Mouse (Mus musculus) forebrain, embryonic 11.5 days (tissue): ENCODE measurements around the gene Ppie. TPM values are rescaled to one million over a fixed set of nuclear protein-coding genes. Genes with fewer than 3 reads are reported as not detected.
A peak's percentile ranks its signal among the peaks of the same experiment; 100 is the strongest.
"Not testable (repeated sequence)": the region's sequence is repeated elsewhere in the genome, so short reads cannot be mapped to it uniquely, and the experiment has no call there.

Experiments used
- ATAC-seq: fragments of 200-750 bp; cut with Nextera tagmentation; replicated peaks from 2 replicates; pipeline ENCODE4 v1.8.0; 2017; ENCODE audit warnings: moderate TSS enrichment; ENCODE audit not compliant: low FRiP score
- DNase-seq: peaks from one replicate; pipeline ENCODE4 v3.0.0-alpha.2; 2017; ENCODE audit warnings: low spot score
- H3K27ac ChIP-seq: fragments of 300-500 bp; sonication (generic); 2 replicates; pipeline ENCODE4 v1.5.1; 2014; ENCODE audit warnings: low read depth, low read length
- H3K27me3 ChIP-seq: fragments of 300-500 bp; sonication (generic); 2 replicates; pipeline ENCODE4 v1.6.1; 2014; ENCODE audit warnings: mild to moderate bottlenecking, low read length, mixed read lengths; ENCODE audit not compliant: control insufficient read depth, insufficient read depth
- H3K36me3 ChIP-seq: fragments of 300-500 bp; sonication (generic); 2 replicates; pipeline ENCODE4 v1.6.1; 2014; ENCODE audit warnings: mild to moderate bottlenecking, low read length, moderate library complexity, mixed read lengths; ENCODE audit not compliant: control insufficient read depth, insufficient read depth
- H3K4me1 ChIP-seq: fragments of 300-500 bp; sonication (generic); replicated peaks from 2 replicates; pipeline ENCODE4 v1.6.1; 2014; ENCODE audit warnings: low read length, mixed read lengths; ENCODE audit not compliant: control insufficient read depth, insufficient read depth
- H3K4me2 ChIP-seq: fragments of 300-500 bp; sonication (generic); 2 replicates; pipeline ENCODE4 v1.6.1; 2014; ENCODE audit warnings: low read depth, mild to moderate bottlenecking, low read length, moderate library complexity, mixed read lengths; ENCODE audit not compliant: severe bottlenecking
- H3K4me3 ChIP-seq: fragments of 300-500 bp; sonication (generic); 2 replicates; pipeline ENCODE4 v1.5.1; 2014; ENCODE audit warnings: low read depth, low read length
- H3K9ac ChIP-seq: fragments of 300-500 bp; sonication (generic); 2 replicates; pipeline ENCODE4 v1.6.1; 2014; ENCODE audit warnings: low read length
- H3K9me3 ChIP-seq: fragments of 300-500 bp; sonication (generic); 2 replicates; pipeline ENCODE4 v1.6.1; 2016; ENCODE audit warnings: low read length, mixed read lengths; ENCODE audit not compliant: control insufficient read depth
- WGBS: fragments of 180-500 bp; shearing (Covaris S2); extraction: QIAGEN DNeasy Blood & Tissue Kit; methylation state at CpG from one replicate; pipeline ENCODE4 v1.1.7; 2014; 5-methylcytosine and 5-hydroxymethylcytosine counted together
- polyA plus RNA-seq: library from polyadenylated mRNA; unstranded; fragments of >200 nt; fragmentation: Nextera tagmentation; extraction: Ambion mirVana; gene quantifications from 2 replicates; pipeline ENCODE4 v1.2.1, GENCODE M21; 2014

Gene Ppie
- polyA plus RNA-seq, 1 experiment from 2014 or later: 116 TPM

GRCm38 (mm10) chr4:123126626-123127025 lies 13.1 kb downstream of the Ppie start:
- H3K9me3 ChIP-seq: no peaks in the 10 kb centered on the region
- 92% methylated on average over 7 of the region's 7 CpGs for WGBS
- no peak overlapping the region for H3K4me2 ChIP-seq
- no peaks in the 10 kb centered on the region for H3K27me3 ChIP-seq
- H3K4me1 ChIP-seq: no peaks in the 10 kb centered on the region
- DNase-seq (peak; percentile 7), ATAC-seq (no peak)
- no peak overlapping the region for H3K9ac ChIP-seq
- peaks cover 16% of the 10 kb centered on the region; the same call in 1 of the 2 replicates for H3K36me3 ChIP-seq
- no peak overlapping the region for H3K4me3 ChIP-seq
- no peak overlapping the region for H3K27ac ChIP-seq

DNA sequence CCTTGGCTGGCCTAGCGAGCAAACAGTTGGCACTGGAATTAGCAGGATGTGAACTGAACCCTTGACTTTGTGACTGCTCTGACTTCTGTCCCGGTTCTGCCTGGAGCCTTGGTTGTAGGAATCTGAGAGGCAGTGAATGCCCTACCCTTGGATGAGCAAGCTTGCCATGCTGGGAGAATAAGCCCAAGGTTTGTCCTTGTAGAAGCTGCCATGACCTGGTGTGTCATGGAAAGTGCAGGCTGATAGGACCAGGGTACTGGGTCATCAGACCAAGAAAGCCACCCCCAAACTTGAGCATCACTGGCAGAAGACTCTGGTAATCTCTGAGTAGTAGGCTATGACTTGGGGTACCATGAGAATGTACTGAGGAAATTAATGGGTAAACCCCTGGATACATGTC lies 18.5 kb downstream of the Ppie start:
- H3K27me3 ChIP-seq: no peaks in the 10 kb centered on the region; the same call in 1 of the 2 replicates
- WGBS: 90% methylated on average over 2 of the region's 2 CpGs
- no peak overlapping the region for H3K9ac ChIP-seq
- H3K4me1 ChIP-seq: no peaks in the 10 kb centered on the region
- no peaks in the 10 kb centered on the region for H3K9me3 ChIP-seq
- H3K36me3 ChIP-seq: no peaks in the 10 kb centered on the region; the same call in 1 of the 2 replicates
- H3K4me3 ChIP-seq: no peak overlapping the region
- no peak overlapping the region for H3K27ac ChIP-seq
- H3K4me2 ChIP-seq: no peak overlapping the region
- no peak for DNase-seq
- ATAC-seq: no peak

DNA sequence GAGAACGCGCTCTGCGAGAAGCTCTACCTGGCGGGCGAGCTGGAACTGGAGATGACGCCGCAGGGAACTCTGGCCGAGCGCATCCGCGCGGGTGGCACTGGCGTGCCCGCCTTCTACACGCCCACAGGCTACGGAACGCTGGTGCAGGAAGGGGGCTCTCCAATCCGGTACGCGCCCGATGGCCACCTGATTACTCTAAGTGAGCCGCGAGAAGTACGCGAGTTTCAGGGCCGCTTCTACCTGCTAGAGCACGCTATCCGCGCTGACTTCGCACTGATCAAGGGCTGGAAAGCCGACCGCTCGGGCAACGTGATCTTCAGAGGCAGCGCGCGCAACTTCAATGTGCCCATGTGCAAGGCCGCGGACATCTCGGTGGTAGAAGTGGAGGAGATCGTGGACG lies 23.1 kb downstream of the Ppie start:
- peak overlapping the region; percentile 9; the same call in 1 of the 2 replicates for H3K4me3 ChIP-seq
- not testable (repeated sequence) for H3K27ac ChIP-seq, H3K36me3 ChIP-seq, H3K9ac ChIP-seq, H3K27me3 ChIP-seq, H3K4me1 ChIP-seq, H3K9me3 ChIP-seq, DNase-seq
- 22% methylated on average over 33 of the region's 42 CpGs for WGBS
- peak; percentile 29; the same call in 1 of the 2 replicates for ATAC-seq
- H3K4me2 ChIP-seq: peak overlapping the region; percentile 48

- H3K9ac ChIP-seq: peak within 1 kb of the TSS; percentile 29
- no peak within 1 kb of the TSS for H3K27ac ChIP-seq
Observed at GRCm38 (mm10) chr4:123116011-123116410, 23.7 kb downstream of the Ppie start, which contains the start of gene Oxct2b. Gene Oxct2b, plus strand, starts transcription at chr4:123116266.

DNA sequence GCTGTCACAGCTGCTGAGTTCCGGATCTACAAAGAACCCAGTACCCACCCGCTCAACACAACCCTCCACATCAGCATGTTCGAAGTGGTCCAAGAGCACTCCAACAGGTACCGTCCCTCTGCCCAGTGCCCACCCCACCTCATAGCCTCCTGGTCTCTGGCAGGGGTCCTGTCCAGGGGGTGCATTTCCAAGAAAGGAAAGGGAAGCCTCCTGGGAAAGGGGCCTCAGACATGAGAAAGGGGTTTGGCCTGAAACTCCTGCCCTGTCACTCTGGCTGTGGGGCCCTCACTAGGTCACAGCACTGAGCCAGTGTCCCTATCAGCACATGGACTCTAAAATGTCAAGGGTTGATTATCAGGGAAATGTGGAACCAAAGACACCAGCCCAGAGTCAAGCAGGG lies 25.1 kb downstream of the Ppie start:
- not testable (repeated sequence) for H3K4me2 ChIP-seq, H3K4me1 ChIP-seq, DNase-seq, ATAC-seq, H3K4me3 ChIP-seq, H3K27ac ChIP-seq, H3K9ac ChIP-seq, H3K27me3 ChIP-seq, H3K9me3 ChIP-seq, H3K36me3 ChIP-seq
- WGBS: 93% methylated on average over 4 of the region's 4 CpGs

More at GRCm38 (mm10) chr4:123116011-123116410, 23.7 kb downstream of the Ppie start, which contains the start of gene Oxct2b:
- Histone ChIP-seq H3K4me1 (no peaks in the 10 kb centered on the region), H3K9me3 (no peaks in the 10 kb centered on the region), H3K4me2 (peak within 1 kb of the TSS; percentile 48), H3K36me3 (no peaks in the 10 kb centered on the region), H3K4me3 (peak within 1 kb of the TSS; percentile 25), H3K27me3 (peaks cover 4% of the 10 kb centered on the region)
- ATAC-seq: peak; percentile 6; the same call in 1 of the 2 replicates
- 10% methylated on average over 22 of the region's 22 CpGs for WGBS
- peak; percentile 62 for DNase-seq

DNA sequence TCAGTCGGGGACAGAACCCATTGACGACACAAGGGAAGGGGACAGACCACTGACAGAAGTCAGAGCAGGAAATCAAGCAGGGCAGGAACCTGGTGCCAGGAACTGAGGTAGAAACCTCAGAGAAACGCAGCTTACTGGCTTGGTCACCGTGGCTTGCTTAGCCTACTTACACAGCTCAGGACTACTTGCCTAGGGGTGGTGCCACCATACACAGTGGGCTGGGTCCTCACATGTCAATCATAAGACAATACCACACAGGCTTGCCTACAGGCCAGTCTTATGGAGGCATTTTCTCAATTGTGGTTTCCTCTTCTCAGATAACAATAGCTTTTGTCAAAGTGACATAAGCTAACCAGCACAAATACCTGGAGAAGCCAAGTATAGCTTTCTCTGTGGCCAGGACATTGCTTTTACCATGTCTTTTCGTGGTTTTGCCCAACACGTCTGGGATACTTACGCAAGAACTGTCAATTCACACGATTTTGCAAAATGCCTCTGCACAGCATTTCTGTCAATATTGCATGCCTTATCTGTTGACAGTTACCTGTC lies 27.5 kb downstream of the Ppie start:
- no peak for ATAC-seq
- H3K9me3 ChIP-seq: no peaks in the 10 kb centered on the region
- H3K36me3 ChIP-seq: no peaks in the 10 kb centered on the region
- H3K4me2 ChIP-seq: no peak overlapping the region
- no peaks in the 10 kb centered on the region for H3K4me1 ChIP-seq
- WGBS: 81% methylated on average over 8 of the region's 8 CpGs
- no peak overlapping the region for H3K27ac ChIP-seq
- DNase-seq: peak; percentile 26
- peaks cover 4% of the 10 kb centered on the region for H3K27me3 ChIP-seq
- no peak overlapping the region for H3K9ac ChIP-seq
- H3K4me3 ChIP-seq: no peak overlapping the region

DNA sequence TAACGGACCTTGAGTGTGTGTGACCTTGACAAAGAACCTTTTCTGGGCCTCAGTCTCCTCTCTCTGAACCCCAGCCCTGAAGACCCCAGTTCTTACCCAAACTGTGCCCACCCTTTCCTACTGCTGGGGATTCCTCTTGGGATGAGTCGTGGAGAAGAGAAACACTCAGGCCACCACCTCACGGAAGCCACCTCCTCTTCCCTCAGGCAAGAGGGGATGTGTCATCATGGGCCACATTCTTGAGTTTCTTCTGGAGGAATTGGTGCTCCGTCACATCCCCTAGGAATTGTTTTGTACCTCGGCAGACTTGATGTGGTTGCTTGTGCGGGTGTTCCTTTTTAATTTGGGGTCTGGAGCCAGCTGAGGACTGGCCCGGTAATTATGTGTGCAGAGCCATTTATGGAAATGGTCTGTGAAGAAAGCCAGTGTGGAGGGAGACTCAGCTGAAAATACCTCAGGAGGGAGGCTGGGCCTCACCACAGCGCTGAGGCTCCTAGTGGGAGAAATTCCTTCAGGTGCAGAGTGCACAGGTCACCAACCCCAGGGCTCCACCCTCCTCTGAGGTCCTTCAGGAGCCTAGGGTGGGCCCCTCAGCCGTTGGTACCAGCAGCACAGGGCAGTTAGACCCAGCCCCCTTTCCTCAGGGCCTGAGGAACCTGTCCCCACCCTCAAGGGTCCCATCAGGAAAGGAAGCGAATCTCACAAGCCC lies 28.3 kb downstream of the Ppie start:
- H3K9me3 ChIP-seq, H3K4me1 ChIP-seq, DNase-seq, H3K4me3 ChIP-seq, H3K36me3 ChIP-seq, H3K27me3 ChIP-seq, H3K27ac ChIP-seq, H3K4me2 ChIP-seq, H3K9ac ChIP-seq, ATAC-seq: not testable (repeated sequence)
- 76% methylated on average over 10 of the region's 10 CpGs for WGBS

- Histone ChIP-seq H3K9me3 (no peaks in the 10 kb centered on the region), H3K4me3 (no peak overlapping the region), H3K27ac (no peak overlapping the region), H3K4me2 (no peak overlapping the region), H3K4me1 (no peaks in the 10 kb centered on the region), H3K36me3 (no peaks in the 10 kb centered on the region), H3K27me3 (peaks cover 9% of the 10 kb centered on the region), H3K9ac (no peak overlapping the region)
- ATAC-seq: no peak
- WGBS: 85% methylated on average over 4 of the region's 4 CpGs
- DNase-seq: no peak
Observed at GRCm38 (mm10) chr4:123110751-123111150, 29.0 kb downstream of the Ppie start.
